Mouse (Mus musculus): Measurements from ENCODE around the gene Nxnl1. TPM values are rescaled to one million over a fixed set of nuclear protein-coding genes. Genes with fewer than 3 reads are reported as not detected.

Gene Nxnl1
- polyA plus RNA-seq, 1 experiment, result not detected

DNA sequence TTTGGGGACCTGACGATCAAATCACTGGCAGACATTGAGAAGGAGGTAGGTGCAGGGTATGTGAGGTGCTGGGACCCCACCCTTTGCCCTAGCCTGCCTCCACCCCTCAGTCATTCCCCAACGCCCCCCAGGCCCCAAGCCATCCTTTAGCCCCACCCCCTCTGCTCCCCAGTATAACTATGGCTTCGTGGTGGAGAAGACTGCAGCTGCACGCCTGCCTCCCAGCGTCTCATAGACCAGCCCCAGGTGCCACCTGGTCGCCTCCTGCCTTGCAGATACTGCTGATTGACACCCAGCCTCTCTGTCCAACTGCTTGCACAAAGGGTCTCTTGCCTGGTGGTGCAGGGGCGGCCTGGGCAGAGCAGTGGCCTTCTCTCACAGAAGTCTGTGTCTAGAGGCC, 18.8 kb downstream of the Nxnl1 start:
- TF ChIP-seq GATA1 (IDR thresholded peaks at IDR 0.05; ENCODE audit: low read length), result no peak

DNA sequence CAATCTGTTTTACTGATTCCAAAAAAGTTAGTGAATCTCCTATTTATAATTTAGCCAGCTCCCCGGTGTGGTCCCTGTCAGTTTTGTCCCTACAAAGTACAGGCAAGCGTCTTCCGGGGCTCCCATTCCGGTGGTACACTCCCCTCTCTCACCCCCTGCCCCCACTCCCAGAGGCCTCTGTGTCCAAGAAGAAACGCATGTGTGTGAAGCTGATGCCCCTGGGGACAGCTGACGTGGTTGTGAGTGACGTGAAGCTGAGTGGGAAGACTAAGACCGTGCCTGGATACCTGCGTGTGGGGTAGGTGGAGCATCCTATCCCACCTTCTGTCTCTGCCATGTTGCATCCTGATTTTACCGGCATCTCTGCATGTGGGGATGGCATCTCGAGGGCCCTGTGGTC, 21.3 kb downstream of the Nxnl1 start:
- TF ChIP-seq GATA1 (IDR thresholded peaks at IDR 0.05; ENCODE audit: low read length), result no peak

DNA sequence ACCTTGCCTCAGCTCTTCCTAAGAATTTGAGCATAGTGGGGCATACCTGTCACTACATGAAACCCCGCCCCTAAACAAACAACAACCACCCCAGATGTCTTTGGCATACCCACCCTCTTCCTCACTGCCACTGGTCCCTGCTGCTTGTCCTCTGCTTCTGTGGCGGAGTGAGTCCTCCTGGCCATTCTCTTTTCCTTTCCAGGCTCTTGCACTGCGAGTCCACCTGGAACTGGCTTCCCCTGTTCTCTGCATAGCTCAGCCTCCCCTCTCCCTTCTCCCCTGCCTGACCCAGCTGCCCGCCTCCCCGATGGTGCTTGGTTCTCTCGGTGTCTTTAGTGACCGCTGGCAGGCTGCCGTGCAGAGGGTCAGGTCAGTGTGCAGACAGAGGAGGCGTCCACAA, 22.6 kb downstream of the Nxnl1 start:
- no peak for TF ChIP-seq GATA1 (IDR thresholded peaks at IDR 0.05; ENCODE audit: low read length)

DNA sequence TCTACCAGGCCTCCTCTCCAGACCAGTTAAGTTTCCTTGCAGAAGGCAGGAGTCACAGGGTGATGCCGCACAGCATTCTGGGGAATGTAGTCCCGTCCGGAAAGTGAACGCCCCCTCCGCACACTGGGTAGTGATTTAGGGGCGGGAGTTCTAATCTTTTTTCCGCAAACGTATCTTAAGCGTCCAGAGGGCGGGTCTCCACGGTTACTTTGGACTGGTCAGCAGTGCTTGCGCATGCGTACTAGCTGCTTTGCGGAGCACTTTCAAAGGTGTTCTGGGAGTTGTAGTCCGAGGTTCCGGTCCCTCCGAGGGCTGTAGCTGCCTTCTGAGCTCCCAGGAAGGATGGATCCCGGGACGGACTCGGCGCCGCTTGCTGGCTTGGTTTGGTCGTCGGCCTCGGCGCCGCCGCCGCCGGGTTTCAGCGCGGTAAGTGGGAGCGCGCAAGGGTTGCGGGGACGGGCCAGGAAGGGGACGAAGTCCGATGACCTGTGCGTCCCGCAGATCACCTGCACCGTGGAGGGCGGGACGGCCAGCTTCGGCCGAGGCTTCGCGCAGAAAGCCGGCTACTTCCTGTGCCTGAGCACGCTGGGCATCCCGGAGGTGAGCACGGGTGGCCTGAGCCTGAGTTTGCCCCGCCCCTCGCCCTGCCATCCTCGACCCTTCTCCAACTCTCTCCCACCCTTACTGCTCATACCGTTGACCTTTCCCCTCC, 23.6 kb downstream of the Nxnl1 start, which contains the start of gene Mvb12a:
TSS of gene Mvb12a (plus strand) at position 291 of the 712 bp plus-strand sequence.
- peak; percentile 21 for TF ChIP-seq GATA1 (IDR thresholded peaks at IDR 0.05; ENCODE audit: low read length)

DNA sequence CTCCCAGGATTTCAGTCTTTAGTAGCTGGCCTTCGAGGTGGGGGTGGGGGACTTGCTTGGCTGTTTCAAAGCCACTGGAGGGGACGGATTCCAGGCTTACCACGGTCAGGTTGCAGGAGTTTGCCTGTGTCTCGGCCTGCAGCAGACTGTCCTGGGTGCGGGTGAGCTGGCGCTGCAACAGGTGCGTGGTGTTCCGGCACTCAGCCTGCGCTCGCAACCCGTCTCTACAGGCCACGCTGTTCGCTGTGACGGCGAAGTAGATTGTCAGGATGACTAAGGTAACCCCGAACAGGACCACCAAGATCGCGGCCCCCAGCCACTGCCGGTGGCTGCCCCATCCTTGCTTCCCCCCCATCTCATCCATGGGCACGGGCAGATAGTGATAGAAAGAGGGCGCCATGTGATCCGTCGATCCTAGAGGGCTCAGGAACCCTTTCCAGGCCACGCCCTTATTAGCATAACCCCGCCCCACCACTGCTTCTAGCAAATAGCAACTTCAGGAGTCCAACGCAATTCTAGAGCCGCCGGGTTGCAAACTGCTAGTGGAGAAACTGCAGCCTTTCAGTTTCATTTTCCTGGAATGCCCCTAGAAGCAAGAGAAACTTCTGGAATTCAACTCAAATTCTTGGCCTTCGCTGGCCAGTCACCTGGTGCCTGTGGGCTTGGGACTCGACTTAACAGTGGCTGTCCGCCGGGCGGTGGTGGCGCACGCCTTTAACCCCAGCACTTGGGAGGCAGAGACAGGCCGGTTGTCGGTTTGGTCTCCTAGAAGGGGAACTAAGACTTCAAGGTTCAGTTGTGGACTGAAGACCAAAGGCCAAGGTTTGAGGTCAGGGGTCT, 29.2 kb downstream of the Nxnl1 start, which contains the start of gene Bst2:
TSS of gene Bst2 (minus strand) at position 429 of the 840 bp plus-strand sequence.
- TF ChIP-seq GATA1 (IDR thresholded peaks at IDR 0.05; ENCODE audit: low read length), result no peak

GRCm38 (mm10) chr8:71535663-71536062, 30.7 kb downstream of the Nxnl1 start:
- no peak for TF ChIP-seq GATA1 (IDR thresholded peaks at IDR 0.05; ENCODE audit: low read length)

- no peak for TF ChIP-seq GATA1 (IDR thresholded peaks at IDR 0.05; ENCODE audit: low read length)
Observed at GRCm38 (mm10) chr8:71534263-71534810, 32.1 kb downstream of the Nxnl1 start.

DNA sequence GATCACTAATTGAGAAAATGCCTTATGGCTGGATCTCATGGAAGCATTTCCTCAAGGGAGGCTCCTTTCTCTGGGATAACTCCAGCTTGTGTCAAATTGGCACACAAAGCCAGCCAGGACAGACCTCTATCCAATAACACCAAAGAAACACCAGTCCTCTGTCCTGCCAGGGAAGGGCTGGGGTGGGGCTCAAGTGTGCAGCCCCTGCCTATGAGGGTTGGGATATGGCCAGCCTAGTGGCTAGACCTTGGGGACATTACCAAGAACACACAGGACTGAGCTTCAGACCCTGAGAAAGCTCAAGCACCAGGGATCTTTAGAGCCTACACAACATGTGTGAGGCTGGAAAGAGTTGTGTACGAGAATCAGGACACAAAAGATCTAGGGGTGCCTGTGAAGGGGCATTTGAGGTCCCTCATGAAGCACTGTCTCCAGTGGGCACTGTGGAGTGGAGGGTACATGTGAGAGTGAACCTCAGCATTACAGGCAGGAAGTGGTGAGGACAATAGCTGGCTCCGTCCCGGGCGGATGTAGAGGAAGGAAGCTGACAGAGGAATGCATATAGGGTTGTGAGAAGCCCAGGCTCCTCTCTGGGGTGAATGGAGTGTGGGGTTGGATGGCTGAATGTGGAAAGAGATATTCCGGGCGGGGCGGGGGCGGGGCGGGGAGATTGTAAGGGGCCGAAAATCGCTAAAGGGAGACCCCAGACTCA, 37.9 kb downstream of the Nxnl1 start:
- no peak for TF ChIP-seq GATA1 (IDR thresholded peaks at IDR 0.05; ENCODE audit: low read length)

DNA sequence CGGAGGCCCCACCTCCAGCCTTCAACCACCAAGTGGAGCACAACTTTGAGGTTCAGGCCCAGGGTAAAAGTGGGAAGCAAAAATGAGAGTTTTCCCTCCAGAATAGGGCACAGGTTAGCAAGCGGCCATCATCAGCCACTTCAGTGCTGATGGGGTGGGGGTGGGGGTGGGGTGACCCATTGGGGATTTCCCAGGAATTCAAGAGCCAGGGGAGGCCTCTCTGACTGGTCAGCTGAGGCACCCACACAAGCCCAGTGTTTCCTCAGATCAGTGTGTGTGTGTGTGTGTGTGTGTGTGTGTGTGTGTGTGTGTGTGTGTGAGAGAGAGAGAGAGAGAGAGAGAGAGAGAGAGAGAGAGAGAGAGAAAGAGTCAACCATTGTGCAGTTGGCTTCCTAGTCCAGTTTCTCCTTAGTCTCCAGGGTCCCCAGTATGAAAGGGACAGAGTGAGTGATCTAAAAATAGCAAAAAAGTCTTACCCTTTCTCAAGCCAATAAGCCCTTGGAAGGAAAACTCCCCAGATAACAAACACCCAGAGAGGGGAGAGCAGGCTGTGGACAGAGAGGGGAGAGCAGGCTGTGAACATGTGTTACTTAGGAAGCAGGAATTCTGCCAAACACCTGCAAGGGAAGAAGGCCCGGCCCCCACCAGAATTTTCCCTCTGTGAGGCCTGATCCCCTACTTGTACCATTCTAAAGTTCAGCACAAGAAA, 39.1 kb downstream of the Nxnl1 start:
- no peak for TF ChIP-seq GATA1 (IDR thresholded peaks at IDR 0.05; ENCODE audit: low read length)

DNA sequence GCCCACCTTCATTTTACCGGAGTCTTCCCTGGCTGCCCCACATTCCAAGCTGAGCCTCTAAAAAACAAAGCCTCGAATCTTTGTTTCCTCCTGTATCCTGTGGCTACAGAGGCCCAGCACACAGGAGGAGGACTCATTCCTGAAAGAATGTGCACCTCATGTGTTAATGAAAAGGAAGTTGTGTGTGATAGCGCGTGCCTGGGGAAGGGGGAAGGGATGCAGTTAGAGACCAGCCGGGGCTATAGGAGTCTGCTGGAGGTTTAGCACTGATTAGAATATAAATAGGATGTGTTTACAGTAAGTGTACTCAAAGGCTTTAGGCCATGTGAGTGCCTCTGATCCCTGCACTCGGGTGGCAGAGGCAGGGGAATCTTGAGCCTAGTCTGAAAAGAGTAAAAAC, 40.1 kb downstream of the Nxnl1 start:
- no peak for TF ChIP-seq GATA1 (IDR thresholded peaks at IDR 0.05; ENCODE audit: low read length)

- TF ChIP-seq GATA1 (IDR thresholded peaks at IDR 0.05; ENCODE audit: low read length), result no peak
Observed at GRCm38 (mm10) chr8:71525226-71526050, 41.0 kb downstream of the Nxnl1 start, which contains the start of gene Ccdc194. Gene Ccdc194, minus strand, starts transcription at chr8:71525711.

DNA sequence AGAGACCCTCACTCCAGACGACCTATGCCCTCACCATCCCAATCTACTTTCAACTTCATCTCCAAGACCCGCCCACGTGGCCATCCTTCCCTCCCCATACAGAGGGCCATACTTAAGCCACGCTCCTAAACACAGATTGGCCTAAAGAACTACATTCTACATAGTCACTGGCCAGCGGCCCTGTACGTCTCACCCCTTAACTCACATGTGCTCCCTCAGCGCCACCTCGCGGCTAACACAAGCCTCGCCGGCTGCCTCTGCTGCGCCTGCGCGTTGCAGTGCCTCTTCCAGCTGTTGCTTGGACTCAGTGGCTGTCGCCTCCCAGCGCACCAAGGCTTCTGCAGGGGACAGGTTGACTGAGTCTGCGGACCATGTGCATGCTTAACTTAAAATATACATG, 44.8 kb downstream of the Nxnl1 start:
- no peak for TF ChIP-seq GATA1 (IDR thresholded peaks at IDR 0.05; ENCODE audit: low read length)

DNA sequence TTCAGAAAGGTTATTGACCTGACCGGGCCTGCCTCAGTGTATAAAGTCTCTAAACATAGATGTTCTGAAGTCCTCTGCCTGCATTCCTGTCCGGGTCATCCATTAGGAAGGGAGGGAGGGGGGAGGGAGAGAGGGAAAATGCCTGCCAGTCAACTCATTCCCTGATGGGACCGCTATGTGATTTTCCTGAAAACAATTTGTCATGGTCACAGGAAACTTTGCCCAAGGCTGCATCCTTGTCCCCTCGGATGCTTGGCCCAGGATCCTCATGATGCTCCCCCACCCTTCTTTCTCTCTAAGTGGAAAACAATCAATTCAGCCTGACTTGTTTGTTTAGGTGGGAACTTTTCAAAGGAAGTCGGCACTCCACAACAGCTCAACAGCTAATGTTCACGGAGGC, 49.6 kb downstream of the Nxnl1 start:
- TF ChIP-seq GATA1 (IDR thresholded peaks at IDR 0.05; ENCODE audit: low read length), result no peak

DNA sequence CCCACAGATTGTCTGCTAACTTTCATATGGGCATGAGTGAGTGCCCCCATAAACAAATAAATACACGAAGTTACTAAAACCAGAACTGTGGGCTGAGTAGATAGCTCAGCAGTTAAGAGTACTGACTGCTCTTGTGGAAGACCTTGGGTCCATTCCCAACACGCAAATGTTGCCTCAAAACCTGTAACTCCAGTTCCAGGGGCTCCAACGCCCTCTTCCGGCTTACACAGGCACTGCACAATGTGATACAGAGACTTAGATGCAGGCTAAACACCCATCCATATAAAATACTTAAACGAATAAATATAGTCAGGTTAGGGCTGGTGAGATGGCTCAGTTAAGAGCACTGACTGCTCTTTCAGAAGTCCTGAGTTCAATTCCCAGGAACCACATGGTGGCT, 51.4 kb downstream of the Nxnl1 start:
- TF ChIP-seq GATA1 (IDR thresholded peaks at IDR 0.05; ENCODE audit: low read length), result no peak

Data from G1E-ER4 (cell line).